Mouse (Mus musculus) small intestine, adult 2 months (tissue): ENCODE data around the gene Ublcp1.

Experiments used
- CTCF ChIP-seq: fragments of 200-500 bp; IDR thresholded peaks from 2 replicates; pipeline ENCODE4 v1.5.1; 2012; ENCODE audit warnings: low read depth, mild to moderate bottlenecking, control low read depth, inconsistent platforms, low read length, moderate library complexity, mixed read lengths; ENCODE audit not compliant: insufficient replicate concordance, insufficient read length; ENCODE audit errors: extremely low read depth
- POLR2A ChIP-seq: fragments of 200-500 bp; IDR thresholded peaks from 2 replicates; pipeline ENCODE4 v1.6.1; 2012; ENCODE audit warnings: low read depth, mild to moderate bottlenecking, control low read depth, inconsistent platforms, low read length, moderate library complexity

DNA sequence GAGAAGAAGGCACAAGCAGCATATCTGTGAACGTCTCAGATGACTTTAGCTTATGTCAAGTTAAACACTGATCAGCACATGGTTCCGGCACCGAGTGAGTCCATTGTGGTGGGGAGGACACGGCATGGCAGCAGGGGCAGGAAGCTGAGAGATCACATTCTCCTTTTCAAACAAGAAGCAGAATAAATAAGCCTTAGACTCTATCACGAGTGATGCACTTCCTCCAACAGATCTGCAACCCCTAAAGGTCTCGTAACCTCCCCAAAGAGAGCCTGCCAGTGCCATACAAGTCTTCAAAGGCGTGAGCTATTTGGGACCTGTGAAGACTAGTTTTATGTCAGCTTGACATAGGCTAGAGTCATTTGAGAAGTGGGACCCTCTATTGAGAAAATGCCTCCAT lies 30.7 kb upstream of the Ublcp1 start:
- TF ChIP-seq POLR2A (no peak), CTCF (no peak)
